Comparison of ENCODE assay signal across 8 mouse cellular contexts in the genomic region with DNA sequence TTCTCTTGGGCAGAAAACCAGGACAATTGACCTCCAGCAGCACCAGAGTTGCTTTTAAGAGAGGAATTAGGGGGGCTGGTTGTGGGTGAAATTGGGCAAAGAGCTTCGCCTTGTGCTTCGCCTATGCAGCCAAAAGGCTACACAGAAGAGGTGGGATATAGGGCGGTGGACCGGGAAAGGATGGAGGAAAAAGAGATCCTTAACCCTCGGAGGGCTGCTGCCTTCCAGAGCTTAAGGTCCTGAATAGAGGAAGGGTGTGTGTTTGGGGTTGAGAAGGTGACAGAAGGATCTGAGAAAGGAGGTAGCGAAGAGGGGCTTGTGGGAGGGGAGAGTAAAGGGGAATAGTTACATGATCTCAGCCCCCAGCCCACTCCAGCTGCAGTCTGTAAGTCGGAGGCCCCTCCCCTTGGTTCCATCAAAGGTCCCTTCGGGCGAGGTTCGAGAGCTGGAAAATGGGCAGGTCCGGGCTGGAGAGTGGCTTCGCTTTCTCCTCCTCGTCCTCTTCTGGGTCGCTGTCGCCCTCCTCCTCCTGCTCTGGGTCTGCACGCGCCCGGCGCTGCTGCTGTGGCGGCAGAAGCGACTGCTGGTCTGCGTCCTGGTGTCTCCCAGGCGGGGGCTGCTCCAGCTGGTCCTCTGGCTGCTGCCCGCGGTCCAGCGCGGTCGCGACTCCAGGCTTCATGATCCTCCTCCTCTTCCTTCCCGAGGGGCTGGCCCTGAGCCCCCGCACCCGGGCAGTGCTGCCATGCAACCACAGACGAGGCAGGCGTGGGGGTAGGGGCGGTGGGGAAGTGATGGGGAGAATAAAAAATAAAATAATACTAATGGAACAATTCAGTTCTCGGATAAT. TPM values are rescaled to one million over a fixed set of nuclear protein-coding genes. Genes with fewer than 3 reads are reported as not detected.
DNase-seq lines count a peak whose midpoint lies in the region; ATAC-seq and TF ChIP-seq lines count a peak whose summit lies in the region.

No protein-coding gene starts in this region.

- H3K9me3 ChIP-seq in heart, embryonic 10.5 days = no peaks in the 10 kb centered on the region
- no peaks in the 10 kb centered on the region for H3K9me3 ChIP-seq in embryonic facial prominence, embryonic 13.5 days
- H3K9me3 ChIP-seq in midbrain, postnatal 0 days (ENCODE audit: low read length) = no peaks in the 10 kb centered on the region

- H3K27me3 ChIP-seq in heart, embryonic 10.5 days (ENCODE audit: insufficient read depth, poor library complexity, severe bottlenecking) = peaks cover 54% of the 10 kb centered on the region
- H3K27me3 ChIP-seq in embryonic facial prominence, embryonic 13.5 days = peaks cover 59% of the 10 kb centered on the region
- no peaks in the 10 kb centered on the region for H3K27me3 ChIP-seq in midbrain, postnatal 0 days (ENCODE audit: insufficient read depth, low read length)

- 2% methylated on average over 35 of the region's 36 CpGs for WGBS in heart, embryonic 10.5 days
- WGBS in embryonic facial prominence, embryonic 13.5 days = 3% methylated on average over 36 of the region's 36 CpGs
- WGBS in midbrain, postnatal 0 days = 1% methylated on average over 36 of the region's 36 CpGs

- H3K4me2 ChIP-seq in embryonic facial prominence, embryonic 13.5 days = peak overlapping the region; percentile 72
- peak overlapping the region; percentile 89 for H3K4me2 ChIP-seq in midbrain, postnatal 0 days (ENCODE audit: low read depth, low read length, poor library complexity, severe bottlenecking)

- H3K4me3 ChIP-seq in heart, embryonic 10.5 days = peak overlapping the region; percentile 53
- peak overlapping the region; percentile 39 for H3K4me3 ChIP-seq in embryonic facial prominence, embryonic 13.5 days
- H3K4me3 ChIP-seq in midbrain, postnatal 0 days (ENCODE audit: low read depth, low read length) = peak overlapping the region; percentile 57

- H3K9ac ChIP-seq in embryonic facial prominence, embryonic 13.5 days = no peak overlapping the region
- H3K9ac ChIP-seq in midbrain, postnatal 0 days (replicated peaks; ENCODE audit: low read length, poor library complexity, severe bottlenecking) = peak overlapping the region; percentile 66

- TF ChIP-seq CTCF in midbrain, postnatal 0 days (IDR thresholded peaks at IDR 0.05) = no peak

- H3K36me3 ChIP-seq in heart, embryonic 10.5 days = no peaks in the 10 kb centered on the region
- H3K36me3 ChIP-seq in embryonic facial prominence, embryonic 13.5 days = no peaks in the 10 kb centered on the region
- no peaks in the 10 kb centered on the region for H3K36me3 ChIP-seq in midbrain, postnatal 0 days (ENCODE audit: insufficient read depth, low read length)

- H3K27ac ChIP-seq in heart, embryonic 10.5 days = no peak overlapping the region
- H3K27ac ChIP-seq in embryonic facial prominence, embryonic 13.5 days = no peak overlapping the region
- H3K27ac ChIP-seq in midbrain, postnatal 0 days (ENCODE audit: low read depth, low read length) = peak overlapping the region; percentile 80

- no peak for DNase-seq in heart, embryonic 10.5 days (ENCODE audit: low spot score)
- DNase-seq in heart, postnatal 25 days (ENCODE audit: low spot score) = no peak
- DNase-seq in MN1 (ENCODE audit: low spot score) = peak; percentile 61
- DNase-seq in layer of hippocampus, adult 9-11 months = peak; percentile 18
- peak; percentile 62 for DNase-seq in midbrain, postnatal 0 days (ENCODE audit: low spot score)
- no peak for DNase-seq in urinary bladder, adult 2 months (ENCODE audit: low spot score)
- DNase-seq in urinary bladder, postnatal 10 days (ENCODE audit: low spot score) = no peak

- H3K4me1 ChIP-seq in heart, embryonic 10.5 days = peaks cover 14% of the 10 kb centered on the region
- peaks cover 16% of the 10 kb centered on the region for H3K4me1 ChIP-seq in embryonic facial prominence, embryonic 13.5 days
- H3K4me1 ChIP-seq in midbrain, postnatal 0 days (ENCODE audit: insufficient read depth, low read length) = peaks cover 9% of the 10 kb centered on the region; the same call in 1 of the 2 replicates

- intact Hi-C loops in heart, postnatal 25 days (cut with DNase I) = no loop called here

- no peak for ATAC-seq in embryonic facial prominence, embryonic 13.5 days (ENCODE audit: insufficient number of reproducible peaks, insufficient read depth, low FRiP score, low TSS enrichment, low read depth)
- peak; percentile 63 for ATAC-seq in midbrain, postnatal 0 days (ENCODE audit: low FRiP score)

RNA-seq across cellular contexts. Expression of a gene that starts 0.8 kb away (rescaled TPM):
- polyA plus RNA-seq in heart, embryonic 10.5 days (2016; fragmentation: Nextera tagmentation; extraction: Ambion mirVana) = not detected in 2 replicates
- total RNA-seq in heart, postnatal 25 days (2021) = not detected
- 0.17 and 0.18 TPM in 2 replicates for polyA plus RNA-seq in embryonic facial prominence, embryonic 13.5 days (2015; fragmentation: Nextera tagmentation; extraction: Ambion mirVana)
- 35.0 and 36.4 TPM in 2 replicates for total RNA-seq in midbrain, postnatal 0 days (2014; rRNA removed)
- polyA plus RNA-seq in midbrain, postnatal 0 days (2015; fragmentation: Nextera tagmentation; extraction: Ambion mirVana) = 6.3 and 8.0 TPM in 2 replicates
- 0.04 and 0.18 TPM in 2 replicates for polyA plus RNA-seq in urinary bladder, adult 2 months (2012; rRNA removed)

RNA-seq across cellular contexts. Expression of a gene that starts 47.1 kb away (rescaled TPM):
- polyA plus RNA-seq in heart, embryonic 10.5 days (2016; fragmentation: Nextera tagmentation; extraction: Ambion mirVana) = 19.5 and 20.9 TPM in 2 replicates
- 10 to 100 TPM; 24.7 to 28.3 TPM for total RNA-seq in heart, postnatal 25 days (2021)
- 27.8 and 30.4 TPM in 2 replicates for polyA plus RNA-seq in embryonic facial prominence, embryonic 13.5 days (2015; fragmentation: Nextera tagmentation; extraction: Ambion mirVana)
- 42.5 and 49.5 TPM in 2 replicates for total RNA-seq in midbrain, postnatal 0 days (2014; rRNA removed)
- polyA plus RNA-seq in midbrain, postnatal 0 days (2015; fragmentation: Nextera tagmentation; extraction: Ambion mirVana) = 21.6 and 21.8 TPM in 2 replicates
- 28.6 and 29.7 TPM in 2 replicates for polyA plus RNA-seq in urinary bladder, adult 2 months (2012; rRNA removed)

Comparison
In these comparisons a context has a peak if more than half of its experiments do, and no peak if none do; other contexts are left out.
1. DNase-seq: peak in MN1 (single experiment), layer of hippocampus, adult 9-11 months (single experiment) and midbrain, postnatal 0 days (single experiment); none in heart, embryonic 10.5 days (single experiment), heart, postnatal 25 days (single experiment), urinary bladder, adult 2 months (single experiment) and urinary bladder, postnatal 10 days (single experiment).
2. Peak in every context shown above with its lines, with median percentiles within 50 percentile points of each other: H3K4me3 ChIP-seq.